Mouse (Mus musculus) megakaryocyte progenitor cell, adult 5-6 weeks (primary cell): ENCODE data around the gene Ptpn7. TPM values are rescaled to one million over a fixed set of nuclear protein-coding genes. Genes with fewer than 3 reads are reported as not detected.
A peak's percentile ranks its signal among the peaks of the same experiment; 100 is the strongest.
"Not testable (repeated sequence)": the region's sequence is repeated elsewhere in the genome, so short reads cannot be mapped to it uniquely, and the experiment has no call there.

ENCODE experiments used
- ATAC-seq: replicated peaks from 2 replicates; pipeline ENCODE4 v1.8.0; 2016; ENCODE audit warnings: mild to moderate bottlenecking, moderate TSS enrichment, inconsistent platforms; ENCODE audit not compliant: poor library complexity
- total RNA-seq, 2 experiments: library from RNA; stranded (forward) in 1 of 2; stranded (reverse) in 1 of 2; fragments of 157-497, 149-512 nt in 1 of 2; fragments of 200-1000 nt in 1 of 2; gene quantifications; 2 replicates each; pipeline versions ENCODE4 v1.2.3 to v1.2.4; 2015 to 2017

The Ptpn7 gene
- 75.0 and 75.4 TPM in 2 replicates for total RNA-seq (2015)
- total RNA-seq (2017), result 103 and 112 TPM in 2 replicates

DNA sequence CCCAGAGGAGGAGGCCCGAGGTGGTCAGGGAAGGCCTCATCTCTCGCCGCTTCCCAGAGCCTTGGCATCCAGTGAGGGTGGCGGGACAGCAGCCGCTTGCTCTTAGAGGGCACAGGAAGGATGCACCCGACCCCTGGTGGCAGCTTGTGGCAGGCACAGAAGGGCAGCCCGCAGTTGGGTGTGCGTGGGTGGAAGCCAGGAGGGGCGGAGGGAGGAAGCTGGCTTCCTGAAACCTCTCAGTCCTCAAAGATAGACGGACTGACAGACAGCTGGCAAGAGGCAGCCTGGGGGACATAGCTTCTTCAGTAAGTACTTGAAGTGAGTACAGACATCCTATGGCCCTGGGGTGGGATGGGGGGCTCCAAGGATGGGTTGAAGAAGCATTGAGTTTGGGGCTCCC lies at the start of gene Ptpn7:
Ptpn7 (plus strand) TSS at position 228 of the 400 bp plus-strand sequence.
- peak; percentile 71 for ATAC-seq

DNA sequence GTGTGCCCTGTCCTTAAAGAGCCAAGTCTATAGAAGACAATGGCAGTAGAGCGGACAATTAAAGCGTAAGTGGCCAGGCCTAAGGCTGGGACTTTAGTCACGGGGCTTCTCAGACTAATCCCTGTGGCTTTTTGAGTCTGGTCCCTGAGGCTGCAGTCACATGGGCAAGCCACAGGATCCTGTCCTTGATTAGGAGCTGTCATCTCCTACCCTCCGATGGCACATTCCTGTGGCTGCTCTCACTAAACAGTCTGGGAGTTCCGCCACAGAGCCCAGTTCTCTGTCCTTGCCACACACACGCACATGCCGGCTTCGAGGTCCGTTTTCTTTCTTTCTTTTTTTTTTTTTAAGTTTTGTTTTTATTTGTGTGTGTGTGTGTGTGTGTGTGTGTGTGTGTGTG lies 49.0 kb upstream of the Ptpn7 start:
- no peak for ATAC-seq

DNA sequence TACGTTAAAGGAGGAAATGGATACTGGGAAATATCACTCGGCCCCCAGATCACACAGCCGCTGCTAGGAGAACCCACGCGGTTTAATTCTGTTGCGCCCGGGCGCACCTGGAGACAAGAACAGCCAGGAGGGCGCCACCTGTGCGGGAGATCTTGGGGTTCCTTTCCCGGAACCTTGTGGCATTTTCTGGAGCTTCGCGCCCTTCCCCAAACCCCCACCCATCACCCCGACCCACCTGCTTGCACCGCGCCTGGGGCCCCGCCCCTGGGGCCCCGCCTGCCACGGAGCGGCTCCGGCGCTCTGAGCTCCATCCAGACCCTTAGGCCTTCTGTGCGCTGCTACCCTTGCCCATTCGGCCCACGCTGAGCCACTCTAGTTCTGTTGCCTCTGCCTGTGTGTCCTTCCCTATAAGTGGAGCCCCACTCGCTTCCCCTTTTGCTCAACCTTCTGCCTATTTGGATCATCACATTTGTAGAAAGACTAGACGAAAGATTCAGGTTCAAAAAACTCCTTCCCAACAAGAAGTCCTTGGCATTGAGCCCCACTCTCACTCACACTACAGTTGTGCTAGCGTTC lies 47.1 kb upstream of the Ptpn7 start:
- ATAC-seq, result peak; percentile 56; the same call in 1 of the 2 replicates

DNA sequence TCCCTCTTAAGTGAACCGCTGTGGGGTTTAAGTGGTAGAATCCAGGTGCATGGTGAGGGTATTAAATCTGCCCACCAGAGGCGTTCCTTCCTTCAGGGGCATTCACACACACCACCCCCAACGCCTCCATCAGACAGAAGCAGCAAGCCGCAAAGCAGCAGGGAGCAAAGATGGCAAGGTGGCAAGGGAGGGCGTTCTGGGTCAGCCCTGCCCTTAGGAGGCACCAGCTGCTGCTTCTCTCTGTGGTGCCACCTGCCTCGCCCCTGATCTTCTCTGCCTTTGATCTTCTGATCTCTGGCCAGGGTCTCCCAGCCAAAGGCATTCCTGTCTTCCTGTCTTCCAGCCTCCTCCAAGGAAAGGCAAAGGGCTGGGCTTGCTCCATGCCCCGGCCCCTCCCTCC lies 46.5 kb upstream of the Ptpn7 start:
- ATAC-seq, result no peak

DNA sequence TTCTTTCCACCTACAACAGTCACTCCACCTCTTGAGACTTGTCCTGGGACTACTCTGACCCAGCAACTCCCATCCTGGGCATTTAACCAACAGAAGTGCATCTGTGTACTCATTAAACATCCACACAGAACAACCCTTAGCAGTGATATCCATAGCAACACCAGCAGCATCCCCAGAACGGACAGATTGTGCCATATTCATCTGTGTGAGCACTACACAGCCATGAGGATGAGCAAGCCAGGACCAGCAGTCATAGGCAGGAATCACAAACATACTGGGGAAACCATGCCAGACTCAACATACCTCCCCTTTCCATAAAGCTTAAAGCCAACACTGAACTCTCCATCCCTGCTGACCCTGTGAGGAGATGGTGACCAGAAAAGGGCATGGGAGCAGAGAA lies 45.1 kb upstream of the Ptpn7 start:
- no peak for ATAC-seq

DNA sequence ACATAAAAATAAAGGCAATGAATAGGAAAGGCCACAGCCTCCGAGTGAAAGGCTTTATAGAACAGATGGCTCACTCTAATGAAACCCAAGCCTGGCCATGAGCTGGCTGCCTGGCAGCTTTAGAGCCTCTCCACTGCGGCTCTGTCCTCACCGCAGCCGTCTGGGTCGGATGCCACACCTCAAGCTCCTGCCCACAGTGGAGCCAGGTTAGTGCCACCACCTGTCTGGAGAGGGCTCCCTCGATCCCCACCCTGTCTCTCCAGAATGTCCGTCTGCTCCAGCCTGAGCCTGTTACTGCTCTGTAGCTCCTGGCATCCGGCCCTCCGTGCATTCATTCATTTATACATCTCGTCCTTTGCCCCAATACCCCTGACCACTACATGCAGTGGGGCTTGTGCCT lies 42.9 kb upstream of the Ptpn7 start:
- ATAC-seq, result no peak

DNA sequence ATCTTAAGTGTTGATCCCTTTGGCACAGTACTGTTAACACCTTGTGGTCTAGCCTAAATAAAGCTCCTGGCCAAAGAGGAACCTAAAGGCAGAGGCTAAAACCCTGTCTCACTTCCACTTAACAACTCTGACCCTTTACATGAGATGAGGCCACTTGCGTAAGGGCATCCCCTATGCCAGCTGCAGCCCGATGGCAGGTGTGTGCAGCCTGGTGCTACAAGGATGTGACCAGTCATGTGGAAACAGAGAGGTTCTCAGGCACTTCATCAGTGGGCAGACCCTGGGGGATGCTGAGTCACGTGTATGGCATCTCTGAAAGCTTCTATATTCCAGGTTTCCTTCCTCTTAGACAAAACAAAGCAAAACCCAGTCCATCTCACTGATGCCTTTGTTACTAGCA lies 41.6 kb upstream of the Ptpn7 start:
- ATAC-seq, result peak; percentile 52

DNA sequence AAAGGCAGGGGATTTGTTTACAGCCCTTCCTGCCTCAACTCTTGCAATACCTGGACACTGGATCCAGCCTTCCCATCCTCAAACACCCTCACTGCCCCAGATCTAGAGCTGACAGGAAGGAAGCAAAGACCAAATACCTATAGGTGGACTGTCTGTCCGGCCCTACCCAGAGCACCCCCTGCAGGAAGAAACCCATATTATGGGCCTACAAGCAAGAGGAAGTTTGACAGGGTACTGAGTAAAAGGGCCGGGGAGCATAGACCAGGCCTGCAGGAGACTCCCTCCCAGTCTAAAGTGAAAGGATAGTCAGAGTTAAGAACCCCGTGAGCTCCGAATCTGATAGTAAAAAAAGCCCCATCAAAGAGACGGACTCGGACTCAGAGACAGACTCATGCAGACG lies 37.8 kb upstream of the Ptpn7 start:
- ATAC-seq, result peak; percentile 65

DNA sequence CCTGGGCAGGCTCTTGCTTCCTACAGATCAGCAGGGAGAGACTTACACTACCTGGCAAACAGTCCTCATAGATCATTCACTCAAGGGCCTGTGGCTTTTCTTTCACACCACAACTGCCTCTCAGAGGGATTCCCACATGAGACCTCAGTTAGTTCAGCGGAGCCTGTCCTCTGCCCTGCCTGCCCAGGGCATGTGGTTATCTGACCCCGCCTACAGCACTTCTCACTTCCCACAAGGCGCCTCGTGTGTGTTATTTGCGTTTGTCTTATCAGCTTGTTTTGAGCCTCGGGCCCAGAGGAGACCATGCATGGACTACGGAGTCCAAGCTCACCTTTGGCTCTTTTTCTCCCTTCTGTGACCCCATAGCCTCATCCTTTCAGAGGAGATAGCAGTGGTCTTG lies 37.3 kb upstream of the Ptpn7 start:
- ATAC-seq, result peak; percentile 89

DNA sequence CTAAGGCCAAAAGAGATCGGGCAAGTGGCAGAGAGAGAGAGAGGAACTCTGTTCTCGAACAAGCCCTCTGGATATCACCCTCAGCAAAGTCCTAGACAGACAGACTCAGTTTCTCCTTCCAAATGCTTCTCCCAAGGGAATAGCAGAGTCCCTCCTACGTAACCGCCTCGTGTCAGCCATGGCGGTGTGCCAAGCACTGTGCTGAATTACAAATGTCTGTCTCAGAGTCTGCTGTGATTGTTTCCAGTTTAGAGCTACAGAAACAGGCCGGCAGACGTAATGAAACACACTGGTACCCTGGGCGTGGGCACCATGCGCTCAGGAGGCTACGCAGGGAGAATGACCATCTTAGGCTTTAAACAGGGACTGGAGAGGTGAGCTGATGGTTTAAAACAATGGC lies 36.2 kb upstream of the Ptpn7 start:
- no peak for ATAC-seq

DNA sequence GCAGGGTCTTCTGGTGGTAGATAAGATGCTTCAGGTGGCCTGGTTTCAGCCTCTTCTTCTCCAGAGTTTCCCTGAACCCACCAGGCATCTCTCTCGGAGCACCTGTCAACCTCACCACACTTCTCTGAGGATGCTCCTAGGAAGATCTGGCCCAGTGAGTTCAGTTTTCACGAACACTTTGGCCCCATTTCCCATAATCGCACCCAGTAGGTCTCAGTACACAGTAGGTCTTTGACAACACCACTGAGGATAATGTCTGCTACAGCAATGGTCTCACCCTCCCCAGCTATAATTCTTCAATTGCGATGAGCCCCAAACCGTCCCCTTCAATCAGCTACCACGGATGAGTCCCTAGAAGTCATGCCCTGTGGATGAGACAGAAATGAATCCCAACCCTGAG lies 35.1 kb upstream of the Ptpn7 start:
- ATAC-seq, result no peak

DNA sequence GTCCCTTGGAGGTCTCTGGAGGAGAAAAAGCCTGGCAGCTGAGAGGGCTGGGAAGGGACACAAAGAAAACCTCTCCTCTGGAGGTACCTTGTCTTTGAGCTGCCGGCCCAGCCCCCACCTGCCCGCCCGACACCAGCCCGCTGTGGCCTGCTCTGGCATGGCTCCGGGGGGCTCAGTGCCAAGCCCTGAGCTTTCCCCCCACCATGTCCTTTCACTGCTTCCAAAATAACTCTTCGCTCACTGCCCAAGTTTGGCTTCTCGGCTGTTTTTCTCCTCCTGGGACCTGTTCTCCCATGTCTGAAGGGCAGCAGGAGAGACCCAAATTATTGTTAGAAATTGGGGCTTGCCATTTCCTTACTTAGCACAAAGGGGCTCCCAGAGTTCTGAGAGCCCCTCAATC lies 34.1 kb upstream of the Ptpn7 start:
- ATAC-seq, result no peak

DNA sequence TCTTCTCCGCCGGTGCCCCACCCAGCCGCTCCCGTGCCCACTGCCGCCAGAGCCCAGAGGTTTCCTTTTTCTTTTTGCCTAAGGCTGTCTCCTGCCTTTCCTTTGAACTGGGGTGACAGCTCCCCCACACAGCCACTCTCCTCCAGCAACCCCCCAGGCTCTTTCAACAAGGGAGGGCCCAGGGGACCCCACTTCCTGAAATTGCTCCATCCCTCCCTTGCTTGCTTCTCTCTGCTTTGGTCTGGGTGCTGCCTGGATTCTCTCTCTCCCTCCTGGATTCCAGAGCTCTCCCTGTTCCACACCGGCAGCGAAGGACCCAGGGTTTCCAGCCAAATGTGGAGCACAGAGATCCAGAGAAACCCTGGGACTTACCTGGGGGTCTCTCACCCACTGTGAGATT lies 32.1 kb upstream of the Ptpn7 start:
- no peak; the same call in none of the 2 replicates for ATAC-seq

DNA sequence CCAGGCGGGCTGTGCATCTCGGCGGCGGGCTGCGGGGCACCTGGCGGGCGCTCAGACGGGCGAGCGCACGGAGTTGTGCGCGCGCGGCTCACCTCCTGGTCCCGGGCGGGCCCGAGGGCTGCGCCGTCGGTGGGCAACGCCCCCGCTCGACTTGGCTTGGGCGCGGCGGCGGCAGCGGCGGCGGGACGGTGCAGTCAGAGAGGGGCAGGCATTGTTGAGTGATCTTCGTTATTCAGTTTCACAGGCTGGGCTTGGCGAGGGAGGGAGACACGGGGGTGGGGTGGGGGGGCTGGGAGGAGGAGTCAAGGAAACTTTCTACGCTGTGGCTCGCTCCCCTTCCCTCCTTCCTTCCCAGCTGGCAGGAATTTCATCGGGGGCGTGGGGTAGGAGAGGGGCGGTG lies 27.4 kb upstream of the Ptpn7 start, which contains the start of gene Lgr6:
Lgr6 (minus strand) TSS at position 153 of the 400 bp plus-strand sequence.
- peak; percentile 20; the same call in 1 of the 2 replicates for ATAC-seq

DNA sequence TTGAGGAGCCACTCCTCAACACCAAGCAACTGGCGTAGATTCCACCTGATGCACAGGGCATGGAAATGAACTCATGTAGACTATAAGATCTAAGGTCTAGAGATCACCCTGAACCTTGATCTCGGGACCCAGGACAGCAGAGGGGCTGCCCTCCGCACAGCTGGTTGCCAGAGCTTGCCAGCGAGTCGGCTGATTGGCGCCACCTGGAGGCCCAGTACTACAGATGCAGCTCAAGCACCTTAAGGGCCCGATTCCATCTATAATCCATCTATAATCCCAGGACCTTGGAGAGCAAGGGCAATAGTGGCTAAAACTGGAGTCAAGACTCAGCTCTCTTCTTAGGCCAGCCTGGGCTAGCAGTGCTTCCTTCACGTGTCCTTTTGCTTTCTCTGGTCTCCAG lies 26.5 kb upstream of the Ptpn7 start:
- peak; percentile 79 for ATAC-seq

DNA sequence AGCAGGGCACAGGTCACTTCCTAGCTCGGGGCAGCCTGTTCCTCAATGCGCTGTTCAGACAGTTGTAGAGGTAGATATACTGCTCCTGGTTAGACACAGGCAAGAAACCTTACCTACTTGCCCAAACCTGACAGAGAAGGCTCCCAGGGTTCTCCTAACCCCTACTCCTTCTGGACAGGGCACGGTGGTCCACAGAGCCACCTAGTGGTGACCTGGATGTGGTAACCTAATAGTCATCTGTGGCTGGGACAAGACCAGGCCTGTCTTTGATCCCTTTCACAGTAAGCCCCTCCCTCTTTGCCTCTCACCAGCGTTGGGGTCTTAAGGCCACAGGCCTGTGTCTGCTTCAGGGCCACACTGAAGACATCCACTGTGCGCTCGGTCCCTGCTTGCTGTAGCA lies 23.9 kb upstream of the Ptpn7 start:
- peak; percentile 38 for ATAC-seq

DNA sequence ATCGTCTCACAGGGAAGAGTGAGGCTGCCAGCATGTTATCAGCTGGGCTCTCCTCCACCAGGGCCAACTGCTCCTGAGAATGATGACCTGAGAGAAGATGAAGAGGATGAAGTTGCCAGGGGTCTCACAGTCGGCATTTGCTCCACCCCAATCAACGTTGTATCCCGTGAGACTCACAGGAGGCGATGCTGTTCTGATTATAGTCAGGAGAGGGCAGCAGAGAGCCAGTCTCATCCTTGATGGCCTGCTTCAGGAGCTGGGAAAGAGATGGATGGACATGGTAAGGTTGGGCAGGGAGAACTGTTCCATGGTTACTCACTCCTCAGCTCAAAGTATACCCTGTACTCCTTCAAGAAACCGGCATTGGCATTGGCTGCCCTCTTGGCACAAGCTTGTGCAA lies 22.4 kb upstream of the Ptpn7 start:
- peak; percentile 59 for ATAC-seq

DNA sequence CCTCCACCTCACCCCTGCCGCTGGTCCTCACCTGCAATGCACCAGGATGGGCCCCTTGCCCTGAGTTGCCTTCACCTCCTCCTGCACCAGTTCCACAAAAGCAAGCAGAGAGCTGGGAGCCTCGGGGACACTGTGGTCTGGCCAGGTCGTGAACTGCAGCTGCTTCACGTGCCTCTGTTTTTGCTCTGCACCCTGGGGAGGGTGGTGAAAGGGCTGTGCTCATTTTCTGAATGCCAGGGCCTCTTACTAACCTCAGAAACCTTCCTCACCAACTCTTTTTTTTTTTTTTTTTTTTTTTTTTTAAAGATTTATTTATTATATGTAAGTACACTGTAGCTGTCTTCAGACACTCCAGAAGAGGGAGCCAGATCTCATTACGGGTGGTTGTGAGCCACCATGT lies 21.2 kb upstream of the Ptpn7 start:
- ATAC-seq, result not testable (repeated sequence)

DNA sequence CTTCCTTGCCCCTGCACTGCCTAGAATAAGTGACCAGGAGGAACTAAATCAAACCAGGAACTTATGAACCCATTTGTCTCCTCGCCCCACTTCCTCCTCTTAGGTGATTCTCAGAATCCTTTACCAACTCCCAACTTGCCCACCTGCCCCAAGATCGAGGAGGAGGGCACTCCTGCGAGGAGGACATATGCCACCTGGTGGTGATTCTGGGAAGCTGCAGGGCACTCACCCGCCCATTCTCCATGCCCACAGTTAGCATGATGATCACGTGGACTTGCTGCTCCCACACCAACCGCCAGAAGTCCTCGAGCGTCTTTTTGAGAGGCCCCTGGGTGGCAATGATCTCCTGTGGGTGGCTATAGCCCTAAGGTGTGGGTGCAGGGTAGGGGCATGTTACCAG lies 19.8 kb upstream of the Ptpn7 start:
- ATAC-seq, result peak; percentile 91

DNA sequence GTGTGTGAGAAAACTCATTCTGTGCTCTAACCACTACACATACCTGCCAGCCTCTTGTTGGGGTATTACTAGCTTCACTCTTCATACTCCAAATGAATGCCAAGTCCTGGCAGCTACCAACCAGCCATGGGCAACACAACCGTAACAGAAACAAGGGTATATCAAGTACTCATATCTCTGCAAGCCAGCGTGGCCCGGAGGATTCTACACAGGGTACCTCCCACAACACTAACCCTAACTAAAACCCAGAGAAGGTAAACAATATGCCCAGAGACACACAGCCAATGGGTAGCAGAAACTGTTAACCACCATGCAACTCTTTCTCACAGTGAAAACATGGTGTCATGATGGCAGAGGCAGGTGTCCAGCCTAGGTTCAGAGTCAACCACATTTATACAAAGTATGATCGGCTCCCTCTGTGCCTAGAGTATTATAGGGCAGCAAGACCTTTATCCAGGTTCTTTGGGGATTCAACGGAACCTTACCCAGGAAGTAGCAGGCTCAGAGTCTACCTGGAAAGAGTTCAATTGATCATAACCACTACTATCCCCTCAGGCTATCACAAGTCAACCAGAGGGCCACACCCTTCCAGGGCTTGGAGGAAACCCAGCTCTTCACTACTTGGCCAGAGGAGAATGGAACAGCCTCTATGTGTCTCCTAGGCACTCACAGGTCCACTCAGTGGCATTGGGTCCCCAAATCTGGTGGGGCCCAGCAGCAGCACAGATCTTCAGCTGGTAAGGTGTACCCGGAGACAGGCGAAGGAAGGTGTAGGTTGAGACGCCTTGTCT lies 7.7 kb upstream of the Ptpn7 start:
- peak; percentile 75 for ATAC-seq

DNA sequence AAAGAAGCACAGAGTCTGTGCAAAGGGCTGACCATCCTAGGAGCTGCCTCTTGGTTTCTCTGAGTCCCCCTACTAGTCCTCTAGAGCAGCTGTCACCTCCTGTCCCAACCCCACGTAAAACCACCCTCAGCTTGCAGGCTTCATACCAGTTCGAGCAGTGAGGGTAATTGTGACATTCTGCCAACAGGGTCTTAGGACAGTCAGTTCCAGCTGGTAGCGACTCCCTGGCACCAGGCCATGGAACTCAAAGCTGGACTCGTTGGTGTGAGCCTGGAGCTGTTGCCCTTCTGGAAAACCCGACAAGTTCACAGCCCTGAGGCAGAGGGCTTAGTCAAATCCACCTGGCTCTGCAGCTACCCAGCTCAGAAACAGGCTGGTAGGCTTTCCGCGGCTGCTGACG lies 6.5 kb upstream of the Ptpn7 start:
- no peak for ATAC-seq

DNA sequence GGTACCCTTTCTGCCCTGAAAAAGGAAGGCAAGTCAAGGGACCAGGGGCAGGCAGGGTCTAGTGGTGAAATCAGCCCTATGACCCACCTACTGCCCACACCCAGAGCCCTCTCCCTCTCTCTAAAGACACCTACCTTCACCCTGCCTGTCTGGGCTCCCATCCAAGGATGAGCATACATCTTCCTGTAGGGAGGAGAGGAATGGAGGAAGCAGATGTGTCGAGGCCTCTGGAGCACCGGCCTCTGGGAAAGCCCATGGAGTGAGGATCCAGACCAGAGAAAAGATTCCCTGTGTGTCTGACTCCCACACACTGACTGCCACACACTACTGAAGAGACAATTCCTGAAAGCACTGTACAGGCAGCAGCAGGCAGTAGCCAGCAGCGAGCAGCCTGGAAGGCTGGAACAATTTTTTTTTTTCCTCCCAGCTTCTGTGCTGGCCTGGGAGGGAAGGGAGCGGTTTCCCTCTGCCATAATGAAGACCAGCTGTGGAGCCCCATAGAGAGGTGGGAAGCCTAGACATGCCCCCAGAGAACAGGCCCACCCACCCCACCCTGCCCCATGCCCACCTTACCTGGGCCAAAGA lies 6.0 kb upstream of the Ptpn7 start:
- no peak for ATAC-seq
